ENCODE assay signal across 15 mouse cellular contexts in genomic region chr3:67576724-67577123, GRCm38 (mm10).
"Had no signal": no experiment of that assay in that cellular context is flagged by ENCODE, and none has a peak within 500 bp of the region (broad histone marks: within the 10 kb centered on the region; RNA-seq: fewer than 3 reads in every experiment).

No protein-coding gene starts in this region.

- ATAC-seq: liver, postnatal 0 days; midbrain, embryonic 16.5 days had no signal

- H3K27me3 ChIP-seq: liver, embryonic 15.5 days; neural tube, embryonic 12.5 days had no signal

- DNase-seq: liver, embryonic 13.5 days; liver, postnatal 0 days; lung, embryonic 14.5 days; lung, postnatal 10 days; lung, postnatal 4 days; midbrain, embryonic 14.5 days; right cerebral cortex, postnatal 14 days; thymus, adult 18-20 months; thymus, postnatal 14 days; thymus, postnatal 4 days had no signal

- H3K4me2 ChIP-seq: liver, embryonic 13.5 days; liver, embryonic 15.5 days; lung, embryonic 14.5 days; midbrain, embryonic 12.5 days; neural tube, embryonic 12.5 days had no signal

- H3K4me3 ChIP-seq: liver, embryonic 13.5 days; liver, embryonic 15.5 days; midbrain, embryonic 10.5 days; midbrain, embryonic 12.5 days; neural tube, embryonic 12.5 days had no signal

- H3K36me3 ChIP-seq: liver, embryonic 13.5 days; liver, embryonic 15.5 days; midbrain, embryonic 10.5 days; midbrain, embryonic 12.5 days; neural tube, embryonic 12.5 days had no signal

- H3K4me1 ChIP-seq: liver, embryonic 13.5 days; liver, embryonic 15.5 days; midbrain, embryonic 10.5 days; midbrain, embryonic 12.5 days; neural tube, embryonic 12.5 days had no signal

- H3K9me3 ChIP-seq: liver, embryonic 13.5 days; liver, embryonic 15.5 days; midbrain, embryonic 10.5 days; midbrain, embryonic 12.5 days; neural tube, embryonic 12.5 days had no signal

- H3K9ac ChIP-seq: liver, embryonic 13.5 days; liver, embryonic 15.5 days; liver, postnatal 0 days; lung, embryonic 14.5 days; midbrain, embryonic 12.5 days; neural tube, embryonic 12.5 days had no signal

- H3K27ac ChIP-seq: liver, embryonic 13.5 days; liver, embryonic 15.5 days; midbrain, embryonic 10.5 days; midbrain, embryonic 12.5 days; neural tube, embryonic 12.5 days had no signal
